ENCODE assay signal across 10 mouse cellular contexts in genomic region chr12:84812004-84812403, GRCm38 (mm10). TPM values are rescaled to one million over a fixed set of nuclear protein-coding genes. Genes with fewer than 3 reads are reported as not detected.
DNase-seq lines count a peak whose midpoint lies in the region; ATAC-seq and TF ChIP-seq lines count a peak whose summit lies in the region.
"Had no signal": no experiment of that assay in that cellular context is flagged by ENCODE, and none has a peak within 500 bp of the region (broad histone marks: within the 10 kb centered on the region; RNA-seq: fewer than 3 reads in every experiment).

No protein-coding gene starts in this region.

- H3K4me3 ChIP-seq in heart, postnatal 0 days (ENCODE audit: low read depth, low read length), result no peak overlapping the region
- no peak overlapping the region for H3K4me3 ChIP-seq in C2C12 (ENCODE audit: insufficient read depth, poor library complexity, severe bottlenecking)

- no peak overlapping the region for H3K9ac ChIP-seq in heart, postnatal 0 days (replicated peaks; ENCODE audit: low read depth, low read length)

- no peak for TF ChIP-seq EP300 in heart, postnatal 0 days (IDR thresholded peaks at IDR 0.05; ENCODE audit: low read depth)

- peak; percentile 33 for TF ChIP-seq CTCF in heart, postnatal 0 days (IDR thresholded peaks at IDR 0.05; ENCODE audit: low read depth)
- peak; percentile 58 for TF ChIP-seq CTCF in C2C12 (IDR thresholded peaks at IDR 0.05; ENCODE audit: control insufficient read depth, insufficient read depth, insufficient read length)

- H3ac ChIP-seq in C2C12 (ENCODE audit: control insufficient read depth, insufficient read length, low read depth), result no peak overlapping the region

- 41% methylated on average over 3 of the region's 3 CpGs for WGBS in heart, postnatal 0 days

- H3K27ac ChIP-seq in heart, postnatal 0 days (ENCODE audit: low read depth), result no peak overlapping the region

- H3K36me3 ChIP-seq in heart, postnatal 0 days (replicated peaks; ENCODE audit: control insufficient read depth, insufficient read depth, low read length), result no peaks in the 10 kb centered on the region
- H3K36me3 ChIP-seq in C2C12 (ENCODE audit: control insufficient read depth, insufficient read depth), result peaks cover 17% of the 10 kb centered on the region

- 0 out of 2 replicates have a peak, but pooled peaks cover 3% of the 10 kb centered on the region for H3K4me1 ChIP-seq in heart, postnatal 0 days (ENCODE audit: control insufficient read depth, insufficient read depth)

- H3K4me2 ChIP-seq in heart, postnatal 0 days (ENCODE audit: low read depth, low read length), result no peak overlapping the region

- H3K27me3 ChIP-seq in heart, postnatal 0 days (ENCODE audit: control insufficient read depth, insufficient read depth, low read length), result peaks cover 93% of the 10 kb centered on the region
- H3K27me3 ChIP-seq in C2C12 (ENCODE audit: control insufficient read depth, insufficient read depth, insufficient read length), result no peaks in the 10 kb centered on the region

- H3K79me2 ChIP-seq in C2C12 (ENCODE audit: control insufficient read depth, insufficient read depth), result no peaks in the 10 kb centered on the region

- ATAC-seq in heart, postnatal 0 days (ENCODE audit: insufficient read depth, low read depth), result 0 out of 2 replicates have a peak, but pooled peaks have one; percentile 11
- no peak for ATAC-seq in frontal cortex, adult (ENCODE audit: low TSS enrichment)
- no peak for ATAC-seq in erythroid progenitor cell, adult 5-6 weeks (replicated peaks; ENCODE audit: low FRiP score, poor library complexity, severe bottlenecking)

- H3K9me3 ChIP-seq in heart, postnatal 0 days (replicated peaks; ENCODE audit: control insufficient read depth, low read length), result no peaks in the 10 kb centered on the region

- no peak for DNase-seq in heart, postnatal 0 days (ENCODE audit: low spot score)
- no peak for DNase-seq in heart, adult 11 months
- peak; percentile 72 for DNase-seq in adrenal gland, adult 2 months
- DNase-seq in kidney, postnatal 36 days, result peak; percentile 12 to 37
- no peak for DNase-seq in right cerebral cortex, adult 18-20 months
- DNase-seq: retina, postnatal 1 day; thymus, postnatal 14 days had no signal

- no peaks in the 10 kb centered on the region for H3K79me3 ChIP-seq in C2C12 (ENCODE audit: low read depth)

TF ChIP-seq in C2C12, 6 proteins besides CTCF, POLR2A, EP300 and RAD21:
- no peak for TF ChIP-seq MAX (IDR thresholded peaks at IDR 0.05)
- TF ChIP-seq MYOG (IDR thresholded peaks at IDR 0.05; ENCODE audit: control insufficient read depth, extremely low read depth, insufficient read length), result no peak
- no peak for TF ChIP-seq FOSL1 (IDR thresholded peaks at IDR 0.05; ENCODE audit: insufficient read depth, low read length, poor library complexity, severe bottlenecking)
- TF ChIP-seq MYOD1 (IDR thresholded peaks at IDR 0.05; ENCODE audit: control insufficient read depth, insufficient read length, low read depth), result no peak

RNA-seq across cellular contexts. Expression of gene Isca2, which starts 39.0 kb away (rescaled TPM):
- total RNA-seq in heart, postnatal 0 days (2014; rRNA removed; ENCODE audit: low replicate concordance), result 106 and 109 TPM in 2 replicates
- 159 and 165 TPM in 2 replicates for polyA plus RNA-seq in heart, postnatal 0 days (2015; fragmentation: Nextera tagmentation; extraction: Ambion mirVana)
- 44.1 TPM for polyA plus RNA-seq in C2C12 (2012; fragmentation: generic; extraction: Trizol)
- 10 to 100 TPM; 76.0 to 80.8 TPM for total RNA-seq in adrenal gland, adult 2 months (2021)
- 42.1 and 54.5 TPM in 2 replicates for polyA plus RNA-seq in adrenal gland, adult 2 months (2012; rRNA removed)
- 254 and 272 TPM in 2 replicates for total RNA-seq in erythroid progenitor cell, adult 5-6 weeks (2015; ENCODE audit: low replicate concordance)
- 80.6 and 121 TPM in 2 replicates for total RNA-seq in erythroid progenitor cell, adult 5-6 weeks (2017; ENCODE audit: low replicate concordance)

RNA-seq across cellular contexts. Expression of gene Npc2, which starts 39.1 kb away (rescaled TPM):
- 51.3 and 57.1 TPM in 2 replicates for total RNA-seq in heart, postnatal 0 days (2014; rRNA removed; ENCODE audit: low replicate concordance)
- polyA plus RNA-seq in heart, postnatal 0 days (2015; fragmentation: Nextera tagmentation; extraction: Ambion mirVana), result 44.6 and 48.4 TPM in 2 replicates
- polyA plus RNA-seq in C2C12 (2012; fragmentation: generic; extraction: Trizol), result 226 TPM
- 100 to 1,000 TPM in 1 of 2 experiments, 10 to 100 TPM in 1; 85.4 to 100 TPM for total RNA-seq in adrenal gland, adult 2 months (2021)
- 126 and 165 TPM in 2 replicates for polyA plus RNA-seq in adrenal gland, adult 2 months (2012; rRNA removed)
- total RNA-seq in erythroid progenitor cell, adult 5-6 weeks (2015; ENCODE audit: low replicate concordance), result 42.5 and 44.9 TPM in 2 replicates
- total RNA-seq in erythroid progenitor cell, adult 5-6 weeks (2017; ENCODE audit: low replicate concordance), result 19.3 and 22.6 TPM in 2 replicates

Comparison
In these comparisons a context has a peak if more than half of its experiments do, and no peak if none do; other contexts are left out.
1. DNase-seq: peak in adrenal gland, adult 2 months (single experiment) and kidney, postnatal 36 days (2 of 2); none in heart, postnatal 0 days (single experiment), heart, adult 11 months (single experiment) and right cerebral cortex, adult 18-20 months (single experiment).